Mouse (Mus musculus) liver, adult (tissue): Measurements from ENCODE around the gene Hydin.

Experiments
- GATA4 ChIP-seq: IDR thresholded peaks from 2 replicates; pipeline ENCODE4 v1.6.1; 2014; ENCODE audit warnings: mild to moderate bottlenecking, low read length; ENCODE audit not compliant: insufficient replicate concordance

Gene Hydin

DNA sequence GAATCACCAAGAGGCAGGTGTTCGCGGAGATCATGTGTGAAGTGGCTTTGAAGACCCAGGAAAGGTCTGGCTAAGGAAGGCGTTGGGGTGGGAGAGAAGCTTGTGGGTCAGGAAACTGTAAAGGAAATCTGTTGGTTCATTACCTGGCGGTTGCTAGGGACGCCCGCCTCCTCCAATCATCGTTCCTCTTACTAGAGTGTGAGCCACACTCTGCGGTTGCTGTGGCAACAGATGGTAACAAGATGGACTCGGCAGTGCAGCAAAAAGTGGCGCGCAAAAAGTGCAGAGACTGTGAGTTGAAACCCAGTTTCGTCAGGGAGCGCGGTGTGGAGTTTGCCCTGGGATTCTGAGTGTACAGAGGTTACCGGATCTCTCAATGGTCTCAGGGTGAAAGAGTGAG lies at the start of gene Hydin:
Gene Hydin (plus strand): TSS at position 237 of the 400 bp plus-strand sequence.
- TF ChIP-seq GATA4, result no peak

DNA sequence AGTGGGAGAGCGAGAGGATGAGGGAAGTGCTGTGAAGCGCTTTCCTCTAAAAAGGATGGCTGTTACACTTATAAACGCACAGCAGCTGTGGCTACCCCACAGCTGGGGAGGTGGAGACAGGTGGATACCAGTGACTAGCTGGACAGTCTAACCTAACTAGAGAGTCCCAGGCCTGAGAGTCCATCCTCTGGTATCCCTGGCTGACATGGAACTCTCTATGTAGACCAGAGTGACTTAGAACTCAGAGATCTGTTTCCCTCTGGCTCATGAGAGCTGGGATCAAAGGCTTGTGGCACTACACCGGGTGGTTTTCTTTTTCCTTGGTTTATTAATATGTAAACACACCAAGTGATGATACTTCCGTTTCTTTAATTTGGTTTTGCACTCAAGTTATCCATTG lies 49.6 kb upstream of the Hydin start:
- TF ChIP-seq GATA4, result no peak

DNA sequence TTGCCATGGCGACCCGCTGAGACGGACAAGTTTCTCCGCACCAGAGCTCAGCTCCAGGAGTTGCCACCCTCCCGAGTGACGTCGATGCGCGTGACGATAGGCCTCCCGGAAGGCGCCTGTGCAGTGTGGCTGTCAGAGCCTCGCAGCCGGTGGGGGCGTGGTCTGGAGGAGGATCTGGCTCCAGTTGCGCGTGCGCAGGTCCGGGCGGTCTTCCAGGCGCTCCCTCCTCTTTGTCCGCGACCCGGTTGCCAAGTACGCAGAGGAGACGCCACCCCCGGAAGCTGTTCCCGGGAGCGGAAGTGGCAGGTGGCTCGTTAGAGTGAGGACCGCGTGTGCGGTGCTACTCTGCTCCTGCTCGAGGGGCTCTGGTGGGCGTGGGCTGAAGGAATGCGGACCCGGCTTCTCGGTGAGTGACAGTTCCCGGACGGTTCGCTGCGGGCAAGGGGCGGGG lies 49.1 kb upstream of the Hydin start:
- TF ChIP-seq GATA4, result peak; percentile 24; the same call in 1 of the 2 replicates

DNA sequence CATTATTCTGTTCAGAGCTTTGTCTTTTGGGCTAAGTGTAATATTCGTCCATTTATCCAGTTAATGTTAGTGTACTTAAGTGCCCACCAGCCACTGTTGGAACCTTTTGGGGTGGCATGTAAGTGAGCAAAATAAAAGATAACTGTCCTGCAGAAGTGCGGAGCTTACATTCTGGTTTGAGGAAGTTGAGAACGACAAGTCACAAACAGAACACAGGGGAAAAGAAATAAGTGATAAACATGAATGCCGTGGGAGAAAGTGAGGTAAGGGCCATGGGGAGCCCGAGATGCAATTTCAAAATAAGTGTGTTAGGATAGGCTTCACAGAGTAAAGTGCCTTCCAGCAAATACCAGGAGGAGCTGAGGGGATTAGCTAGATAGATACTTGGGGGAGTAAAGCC lies 48.3 kb upstream of the Hydin start:
- TF ChIP-seq GATA4, result no peak

DNA sequence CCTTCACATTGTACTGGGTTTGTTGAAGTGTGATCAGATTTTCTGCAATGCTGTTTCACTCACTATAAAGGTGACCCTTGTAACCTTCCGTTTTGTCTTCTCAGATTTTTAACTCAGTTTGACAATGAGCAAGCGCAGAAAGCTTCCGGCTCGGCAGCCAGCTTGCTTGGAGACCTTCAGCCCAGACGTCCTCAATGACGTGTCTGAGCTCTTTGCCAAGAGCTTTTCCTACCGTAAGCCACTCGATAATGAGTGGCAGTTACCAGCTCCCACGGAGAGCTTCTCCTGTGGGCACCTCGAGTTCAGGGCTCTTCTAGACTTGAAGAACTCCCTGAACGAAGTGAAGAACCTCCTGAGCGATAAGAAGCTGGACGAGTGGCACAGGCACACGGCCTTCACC lies 45.8 kb upstream of the Hydin start:
- TF ChIP-seq GATA4, result no peak

DNA sequence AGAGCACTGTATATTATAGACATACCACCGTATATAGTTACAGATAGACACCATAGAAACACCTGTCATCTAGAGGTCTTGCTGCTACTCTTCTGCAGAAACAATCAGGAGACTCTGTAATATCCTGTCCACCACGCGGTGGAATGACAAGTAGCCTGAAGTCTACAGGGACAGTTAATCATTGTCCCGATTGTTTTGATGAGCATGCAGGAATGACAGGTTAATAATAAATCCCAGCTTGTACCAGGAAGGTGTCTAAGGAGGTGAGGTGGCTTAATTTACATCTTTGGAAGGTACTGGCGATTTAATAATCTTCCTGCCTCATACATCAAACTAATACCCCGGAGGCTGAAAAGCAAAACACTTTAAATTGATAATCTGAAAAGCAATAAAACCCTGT lies 36.0 kb upstream of the Hydin start:
- TF ChIP-seq GATA4, result no peak

DNA sequence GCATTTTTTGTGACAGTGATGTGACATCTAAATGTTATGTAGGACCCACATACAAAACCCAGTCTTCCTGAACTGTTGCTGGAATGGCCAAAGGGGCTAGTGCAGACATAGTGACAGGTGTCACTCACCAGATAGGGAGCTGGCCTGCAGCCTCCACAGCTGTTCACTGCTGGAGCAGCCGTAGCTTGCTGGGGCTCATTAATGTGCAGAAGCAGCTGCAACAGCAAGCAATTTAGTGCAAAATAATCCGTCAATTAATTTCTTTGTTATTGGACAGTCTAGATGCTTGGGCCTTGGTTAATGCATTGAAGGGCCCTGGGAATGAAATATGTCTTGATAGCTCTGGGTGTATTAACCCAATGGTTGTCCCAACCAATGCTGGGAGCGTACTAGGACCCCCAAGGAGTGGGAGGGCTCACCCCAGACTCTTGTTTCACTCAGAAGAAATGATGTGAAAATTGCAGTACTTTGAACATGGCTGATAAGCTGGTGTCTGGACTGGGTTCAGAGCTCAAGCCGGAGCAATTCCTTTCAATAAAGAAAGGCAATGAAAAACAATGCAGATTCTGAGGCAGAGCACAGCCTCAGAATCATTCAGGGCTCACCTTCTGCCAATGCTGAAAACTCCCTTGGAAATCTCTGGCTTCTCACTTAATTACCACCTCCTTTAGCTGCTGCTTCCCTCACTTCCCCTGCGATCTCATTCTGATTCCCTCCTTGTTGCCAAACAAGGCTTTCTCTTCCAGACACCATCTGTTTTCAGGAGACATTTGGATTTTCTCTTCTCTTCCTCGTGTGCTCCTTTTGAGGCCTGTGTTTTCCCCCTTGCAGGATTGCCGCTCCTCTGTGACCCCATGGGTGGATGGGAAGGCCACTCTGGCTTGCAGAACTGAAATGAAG lies 24.2 kb upstream of the Hydin start:
- no peak for TF ChIP-seq GATA4

DNA sequence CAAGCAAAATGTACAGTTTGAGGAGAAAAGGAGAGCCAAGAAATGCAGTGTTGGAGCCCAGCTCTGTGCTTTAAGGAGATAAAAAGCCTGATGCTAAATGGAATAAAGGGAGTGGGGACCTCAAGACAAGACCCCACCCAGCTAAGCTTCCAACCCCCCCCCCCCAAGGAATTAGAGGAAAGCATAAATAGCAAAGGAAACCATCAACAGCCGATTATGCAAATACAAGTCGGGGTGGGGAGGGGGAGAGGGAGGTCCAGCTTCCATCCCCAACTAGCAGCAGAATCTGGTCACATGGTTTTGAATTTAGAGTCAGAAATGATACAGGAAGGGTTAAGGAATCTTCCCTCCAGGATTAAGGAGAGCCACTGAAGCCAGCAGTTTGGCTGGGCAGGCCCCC lies 22.2 kb upstream of the Hydin start:
- no peak for TF ChIP-seq GATA4

DNA sequence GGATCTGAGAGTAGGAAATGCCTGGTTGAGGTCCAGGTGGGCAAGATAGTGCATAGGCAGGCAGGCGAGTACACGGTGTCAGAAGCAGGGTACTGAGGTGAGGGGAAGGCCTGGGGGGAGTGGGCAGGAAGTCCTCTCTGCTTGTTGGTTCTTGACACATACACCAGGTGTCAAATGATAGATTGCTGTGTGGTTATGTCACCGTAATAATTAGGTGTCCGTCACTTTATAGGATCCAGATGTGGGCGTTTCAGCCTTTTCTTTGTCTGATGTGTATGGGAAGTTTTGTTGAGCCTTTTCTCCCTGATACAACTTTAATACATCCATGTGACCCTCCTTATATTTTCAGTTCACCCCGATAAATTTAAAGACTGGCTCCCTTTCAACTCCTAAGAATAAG lies 19.5 kb upstream of the Hydin start:
- TF ChIP-seq GATA4, result no peak

DNA sequence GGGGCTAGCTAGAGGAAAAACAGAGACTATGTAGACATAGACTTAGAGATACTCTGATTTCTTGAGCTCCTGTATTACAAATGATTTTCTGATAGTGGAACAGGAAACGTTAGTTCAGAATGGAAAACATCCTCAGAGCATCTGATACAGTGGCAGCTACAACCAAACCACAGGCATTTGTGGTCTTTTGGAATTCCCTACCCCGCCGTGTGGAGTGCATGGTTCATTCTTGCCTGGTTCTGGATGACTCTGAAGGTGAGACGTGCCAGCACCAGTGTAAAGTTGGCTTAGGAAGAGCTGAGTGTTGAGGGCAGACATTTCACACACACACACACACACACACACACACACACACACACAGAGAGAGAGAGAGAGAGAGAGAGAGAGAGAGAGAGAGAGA lies 12.8 kb upstream of the Hydin start:
- TF ChIP-seq GATA4, result no peak

DNA sequence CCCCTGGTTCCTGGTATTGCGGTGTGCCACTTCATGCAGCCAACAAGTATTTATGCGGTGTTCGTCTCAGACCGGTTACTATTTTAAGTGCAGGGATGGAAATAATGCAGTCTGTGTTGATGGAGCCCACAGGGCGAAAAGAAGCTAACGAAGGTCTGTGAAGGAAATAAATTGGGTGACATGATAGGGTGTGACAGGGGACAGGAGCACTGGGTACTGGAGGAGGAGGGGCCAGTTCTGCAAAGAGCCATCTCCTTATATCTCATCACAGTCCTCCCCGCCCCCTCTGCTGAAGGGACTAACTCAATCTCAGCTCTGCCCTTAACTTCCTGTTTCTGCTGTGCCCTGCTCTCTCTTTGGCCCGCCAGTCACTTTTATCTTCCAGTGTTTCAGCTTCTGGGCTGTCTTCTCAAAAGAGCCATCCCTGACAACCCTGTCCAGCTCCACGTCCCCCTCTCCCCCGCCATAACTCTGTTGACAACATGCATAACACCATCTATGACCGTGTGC lies 926 bp upstream of the Hydin start:
- TF ChIP-seq GATA4, result no peak

DNA sequence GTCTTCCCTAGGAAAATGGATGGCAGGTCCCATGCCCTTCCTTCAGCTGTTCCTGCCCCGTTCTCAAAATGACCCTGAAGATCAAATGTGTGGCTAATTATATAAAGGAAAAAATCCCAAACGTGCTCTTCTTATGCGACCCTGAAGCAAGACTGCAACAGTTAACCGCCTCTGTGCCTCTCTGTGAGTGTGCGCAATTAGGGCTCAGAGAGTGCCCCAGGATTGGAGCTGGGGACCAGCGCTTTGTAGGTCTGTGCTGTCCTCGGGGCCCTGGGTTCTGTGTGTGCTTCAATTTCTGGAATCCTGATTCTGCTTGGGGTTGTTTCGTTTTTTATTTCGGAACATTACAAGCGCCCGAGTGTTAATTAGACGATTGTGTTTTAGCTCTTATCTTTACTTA lies 491 bp downstream of the Hydin start:
- TF ChIP-seq GATA4, result no peak

DNA sequence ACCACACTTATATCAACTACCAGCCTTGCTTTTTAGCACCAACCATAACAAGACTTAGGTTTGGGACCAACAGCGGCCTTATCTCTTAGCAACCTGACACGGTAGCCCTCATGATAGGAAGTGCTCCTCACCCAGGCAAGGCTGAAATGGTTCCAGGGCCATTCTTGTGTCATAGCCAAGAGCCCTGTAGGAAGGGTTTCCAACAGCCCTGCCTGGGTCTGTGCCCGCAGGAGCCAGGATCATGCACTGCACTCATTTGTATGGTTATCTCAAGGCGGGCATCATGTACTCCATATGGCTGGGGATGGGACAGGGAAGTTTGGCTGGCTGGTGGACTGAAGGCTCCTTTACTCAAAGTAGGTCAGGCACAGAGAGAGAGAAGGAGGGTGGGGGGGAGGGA lies 3.9 kb downstream of the Hydin start:
- no peak for TF ChIP-seq GATA4

DNA sequence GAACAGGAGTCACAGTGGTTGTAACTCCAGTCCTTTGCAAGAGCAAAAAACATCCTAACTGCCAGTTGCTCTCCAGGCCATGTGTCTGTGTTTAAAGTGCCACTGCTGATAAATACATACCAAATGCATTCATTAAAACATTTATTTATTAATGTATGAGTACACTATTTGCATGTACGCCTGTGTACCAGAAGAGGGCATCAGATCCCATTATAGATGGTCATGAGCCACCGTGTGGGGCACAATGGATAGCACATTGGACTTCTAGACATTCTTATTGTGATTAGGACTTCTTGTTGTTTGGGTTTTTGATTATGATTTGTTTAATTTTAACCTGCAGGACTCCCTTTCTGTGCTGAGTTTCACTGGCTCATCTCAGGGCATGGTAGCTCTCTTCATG lies 6.6 kb downstream of the Hydin start:
- no peak for TF ChIP-seq GATA4

DNA sequence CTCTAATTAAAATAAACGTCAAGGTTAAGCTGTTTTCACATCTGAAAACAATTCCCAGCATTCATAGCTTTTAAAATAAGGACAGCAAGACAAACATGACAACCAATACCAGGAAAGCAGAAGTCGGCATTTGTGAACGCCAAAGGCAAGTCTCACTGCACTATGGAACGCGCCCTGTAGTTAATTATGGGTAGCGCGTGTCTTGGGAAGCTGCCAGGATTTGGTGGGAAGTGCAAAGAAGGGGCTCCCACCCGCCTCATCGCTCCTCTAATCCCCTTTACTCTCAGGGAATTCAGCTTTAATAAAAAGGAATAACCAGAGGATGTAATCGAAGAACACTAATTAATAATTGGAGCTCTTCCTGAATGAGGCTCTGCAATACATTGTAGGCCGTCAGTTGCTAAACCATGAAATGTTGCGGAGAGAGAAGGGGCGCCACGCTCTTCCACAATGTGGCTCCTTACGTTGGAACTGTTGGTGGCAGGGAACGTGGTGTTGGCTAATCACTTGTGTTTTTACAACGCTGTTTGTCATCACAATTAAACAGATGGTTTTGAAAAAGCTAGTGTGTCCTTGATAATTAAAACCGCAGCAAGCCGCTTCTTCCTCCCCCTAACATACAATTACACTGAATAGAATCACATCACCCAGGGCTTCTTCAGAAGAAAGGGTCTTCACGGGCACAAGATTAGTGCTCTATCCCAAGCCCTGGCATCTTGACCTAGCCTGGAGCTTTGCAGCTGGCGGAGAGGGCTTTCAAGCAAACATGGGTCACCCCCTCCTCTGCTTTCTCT lies 8.9 kb downstream of the Hydin start:
- TF ChIP-seq GATA4, result no peak

DNA sequence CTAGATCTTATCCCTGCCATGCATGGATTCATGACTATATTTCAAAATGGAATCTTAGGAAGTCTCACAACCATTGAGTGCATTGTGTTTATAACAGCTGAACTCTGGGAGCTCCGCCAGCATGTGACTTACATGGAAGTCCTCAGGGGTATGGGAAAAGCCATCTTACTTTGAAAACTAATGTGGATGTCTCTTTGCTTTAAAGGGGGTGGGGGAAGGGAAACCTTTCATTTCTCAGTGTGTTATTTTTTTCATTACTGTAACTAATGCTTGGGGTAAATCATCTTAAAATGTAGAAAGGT lies 9.4 kb downstream of the Hydin start:
- TF ChIP-seq GATA4, result no peak
